Mouse (Mus musculus): ENCODE results near the gene H2-M5. TPM values are rescaled to one million over a fixed set of nuclear protein-coding genes. Genes with fewer than 3 reads are reported as not detected.

The H2-M5 gene
- polyA plus RNA-seq, 1 experiment, result 0.06 TPM

GRCm38 (mm10) chr17:36998477-36998876 lies 9.1 kb upstream of the H2-M5 start:
- Histone ChIP-seq H3K79me2 (ENCODE audit: control insufficient read depth, insufficient read depth) (peaks cover 7% of the 10 kb centered on the region), H3K27me3 (ENCODE audit: control insufficient read depth, insufficient read depth, insufficient read length) (no peaks in the 10 kb centered on the region), H3K4me3 (ENCODE audit: insufficient read depth, poor library complexity, severe bottlenecking) (no peak overlapping the region), H3K79me3 (ENCODE audit: low read depth) (no peaks in the 10 kb centered on the region), H3K36me3 (ENCODE audit: control insufficient read depth, insufficient read depth) (no peaks in the 10 kb centered on the region), H3ac (ENCODE audit: control insufficient read depth, insufficient read length, low read depth) (no peak overlapping the region)
- TF ChIP-seq MAX (IDR thresholded peaks at IDR 0.05) (no peak), FOSL1 (IDR thresholded peaks at IDR 0.05; ENCODE audit: insufficient read depth, low read length, poor library complexity, severe bottlenecking) (no peak), CTCF (IDR thresholded peaks at IDR 0.05; ENCODE audit: control insufficient read depth, insufficient read depth, insufficient read length) (no peak), USF1 (IDR thresholded peaks at IDR 0.05; ENCODE audit: low read depth) (no peak), CEBPB (IDR thresholded peaks at IDR 0.05; ENCODE audit: low read depth) (no peak), MYOD1 (IDR thresholded peaks at IDR 0.05; ENCODE audit: control insufficient read depth, insufficient read length, low read depth) (no peak), MYOG (IDR thresholded peaks at IDR 0.05; ENCODE audit: control insufficient read depth, extremely low read depth, insufficient read length) (no peak)

- no peak overlapping the region for H3K4me3 ChIP-seq (ENCODE audit: insufficient read depth, poor library complexity, severe bottlenecking)
- H3K27me3 ChIP-seq (ENCODE audit: control insufficient read depth, insufficient read depth, insufficient read length), result no peaks in the 10 kb centered on the region
- H3K79me2 ChIP-seq (ENCODE audit: control insufficient read depth, insufficient read depth), result no peaks in the 10 kb centered on the region
- H3K36me3 ChIP-seq (ENCODE audit: control insufficient read depth, insufficient read depth), result no peaks in the 10 kb centered on the region
- H3ac ChIP-seq (ENCODE audit: control insufficient read depth, insufficient read length, low read depth), result no peak overlapping the region
- TF ChIP-seq MAX (IDR thresholded peaks at IDR 0.05) (no peak), CTCF (IDR thresholded peaks at IDR 0.05; ENCODE audit: control insufficient read depth, insufficient read depth, insufficient read length) (peak; percentile 62)
- no peaks in the 10 kb centered on the region for H3K79me3 ChIP-seq (ENCODE audit: low read depth)
These were observed 7.8 kb upstream of the H2-M5 start for GRCm38 (mm10) chr17:36997033-36997735.

GRCm38 (mm10) chr17:36995448-36995847 lies 6.1 kb upstream of the H2-M5 start:
- TF ChIP-seq CEBPB (IDR thresholded peaks at IDR 0.05; ENCODE audit: low read depth) (no peak), MYOD1 (IDR thresholded peaks at IDR 0.05; ENCODE audit: control insufficient read depth, insufficient read length, low read depth) (no peak), CTCF (IDR thresholded peaks at IDR 0.05; ENCODE audit: control insufficient read depth, insufficient read depth, insufficient read length) (no peak), MAX (IDR thresholded peaks at IDR 0.05) (no peak), FOSL1 (IDR thresholded peaks at IDR 0.05; ENCODE audit: insufficient read depth, low read length, poor library complexity, severe bottlenecking) (no peak), USF1 (IDR thresholded peaks at IDR 0.05; ENCODE audit: low read depth) (no peak), MYOG (IDR thresholded peaks at IDR 0.05; ENCODE audit: control insufficient read depth, extremely low read depth, insufficient read length) (no peak)
- H3ac ChIP-seq (ENCODE audit: control insufficient read depth, insufficient read length, low read depth), result no peak overlapping the region
- H3K27me3 ChIP-seq (ENCODE audit: control insufficient read depth, insufficient read depth, insufficient read length), result no peaks in the 10 kb centered on the region
- H3K79me3 ChIP-seq (ENCODE audit: low read depth), result no peaks in the 10 kb centered on the region
- H3K79me2 ChIP-seq (ENCODE audit: control insufficient read depth, insufficient read depth), result no peaks in the 10 kb centered on the region
- H3K36me3 ChIP-seq (ENCODE audit: control insufficient read depth, insufficient read depth), result no peaks in the 10 kb centered on the region
- H3K4me3 ChIP-seq (ENCODE audit: insufficient read depth, poor library complexity, severe bottlenecking), result no peak overlapping the region

GRCm38 (mm10) chr17:36994528-36994927 lies 5.2 kb upstream of the H2-M5 start:
- Histone ChIP-seq H3K4me3 (ENCODE audit: insufficient read depth, poor library complexity, severe bottlenecking) (no peak overlapping the region), H3K79me3 (ENCODE audit: low read depth) (no peaks in the 10 kb centered on the region), H3K36me3 (ENCODE audit: control insufficient read depth, insufficient read depth) (no peaks in the 10 kb centered on the region), H3K27me3 (ENCODE audit: control insufficient read depth, insufficient read depth, insufficient read length) (no peaks in the 10 kb centered on the region), H3ac (ENCODE audit: control insufficient read depth, insufficient read length, low read depth) (no peak overlapping the region), H3K79me2 (ENCODE audit: control insufficient read depth, insufficient read depth) (no peaks in the 10 kb centered on the region)
- TF ChIP-seq CEBPB (IDR thresholded peaks at IDR 0.05; ENCODE audit: low read depth) (no peak), CTCF (IDR thresholded peaks at IDR 0.05; ENCODE audit: control insufficient read depth, insufficient read depth, insufficient read length) (no peak), MAX (IDR thresholded peaks at IDR 0.05) (no peak), MYOD1 (IDR thresholded peaks at IDR 0.05; ENCODE audit: control insufficient read depth, insufficient read length, low read depth) (no peak), USF1 (IDR thresholded peaks at IDR 0.05; ENCODE audit: low read depth) (no peak), FOSL1 (IDR thresholded peaks at IDR 0.05; ENCODE audit: insufficient read depth, low read length, poor library complexity, severe bottlenecking) (no peak), MYOG (IDR thresholded peaks at IDR 0.05; ENCODE audit: control insufficient read depth, extremely low read depth, insufficient read length) (no peak)

GRCm38 (mm10) chr17:36993770-36994325 lies 4.5 kb upstream of the H2-M5 start:
- Histone ChIP-seq H3K79me3 (ENCODE audit: low read depth) (no peaks in the 10 kb centered on the region), H3K4me3 (ENCODE audit: insufficient read depth, poor library complexity, severe bottlenecking) (no peak overlapping the region), H3K36me3 (ENCODE audit: control insufficient read depth, insufficient read depth) (no peaks in the 10 kb centered on the region), H3K79me2 (ENCODE audit: control insufficient read depth, insufficient read depth) (no peaks in the 10 kb centered on the region), H3ac (ENCODE audit: control insufficient read depth, insufficient read length, low read depth) (no peak overlapping the region), H3K27me3 (ENCODE audit: control insufficient read depth, insufficient read depth, insufficient read length) (peaks cover 4% of the 10 kb centered on the region)
- TF ChIP-seq MYOD1 (IDR thresholded peaks at IDR 0.05; ENCODE audit: control insufficient read depth, insufficient read length, low read depth) (no peak), USF1 (IDR thresholded peaks at IDR 0.05; ENCODE audit: low read depth) (no peak), MAX (IDR thresholded peaks at IDR 0.05) (no peak), CEBPB (IDR thresholded peaks at IDR 0.05; ENCODE audit: low read depth) (no peak), MYOG (IDR thresholded peaks at IDR 0.05; ENCODE audit: control insufficient read depth, extremely low read depth, insufficient read length) (no peak), FOSL1 (IDR thresholded peaks at IDR 0.05; ENCODE audit: insufficient read depth, low read length, poor library complexity, severe bottlenecking) (no peak), CTCF (IDR thresholded peaks at IDR 0.05; ENCODE audit: control insufficient read depth, insufficient read depth, insufficient read length) (no peak)
